Mouse (Mus musculus): ENCODE data around the gene Gm17660.

DNA sequence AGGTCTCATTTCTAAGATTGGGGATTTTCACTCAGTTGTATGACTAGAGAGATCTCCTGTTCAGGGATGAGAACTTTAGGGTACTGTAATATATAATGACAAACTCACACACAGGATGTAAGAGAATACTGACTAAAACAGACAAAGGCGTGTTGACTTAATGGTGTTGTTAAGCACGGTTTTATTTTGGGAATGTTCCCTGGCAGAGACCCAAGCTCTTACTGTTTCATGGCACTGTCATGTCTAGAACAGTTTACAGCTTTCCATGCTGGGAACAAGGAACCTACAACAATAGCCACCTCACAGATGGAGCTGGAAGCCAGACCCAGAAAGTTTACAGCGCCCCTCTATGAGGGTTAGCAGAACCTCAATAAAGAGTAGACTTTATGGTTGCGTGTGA, 38.5 kb upstream of the Gm17660 start:
- no peak for TF ChIP-seq EP300 (IDR thresholded peaks at IDR 0.05; ENCODE audit: low read depth)
- no peak for TF ChIP-seq CTCF (IDR thresholded peaks at IDR 0.05; ENCODE audit: low read depth)
